Mouse (Mus musculus) adrenal gland, adult 18-20 months (tissue): Measurements from ENCODE around the gene Msrb3. TPM values are rescaled to one million over a fixed set of nuclear protein-coding genes. Genes with fewer than 3 reads are reported as not detected.
"Not testable (repeated sequence)": the region's sequence is repeated elsewhere in the genome, so short reads cannot be mapped to it uniquely, and the experiment has no call there.

Experiments
- DNase-seq, 2 experiments: peaks; one replicate each; pipeline ENCODE4 v3.0.0; 2021 to 2022; ENCODE audit warnings: low spot score in 2 of 2
- total RNA-seq, 2 experiments: library from RNA; stranded (reverse); gene quantifications; 1 replicate in 1 of 2; 2 replicates in 1 of 2; pipeline ENCODE4 v1.2.3; 2021

The Msrb3 gene
- total RNA-seq, 2 experiments from 2014 or later, result 42.7 to 62.5 TPM

DNA sequence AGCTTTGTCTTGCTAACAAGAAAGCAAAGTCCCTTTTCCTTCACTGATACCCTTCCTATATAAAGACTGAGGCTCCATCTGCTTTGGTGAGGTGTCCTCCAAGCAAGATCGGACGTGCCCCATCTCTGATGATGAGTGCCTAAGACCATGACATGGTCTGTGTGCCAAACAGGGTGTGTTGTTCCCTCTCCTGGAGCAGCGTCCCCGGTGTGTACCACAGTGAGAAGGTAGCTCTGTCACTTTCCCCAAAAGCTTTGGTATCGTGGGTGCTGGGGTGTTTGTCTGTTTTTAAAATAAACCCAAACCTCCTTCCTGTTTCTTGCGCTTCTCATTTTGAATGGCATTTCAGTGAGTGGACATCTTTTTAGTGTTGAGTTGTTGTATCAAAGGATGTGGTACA, 139.0 kb downstream of the Msrb3 start:
- no peak for DNase-seq

DNA sequence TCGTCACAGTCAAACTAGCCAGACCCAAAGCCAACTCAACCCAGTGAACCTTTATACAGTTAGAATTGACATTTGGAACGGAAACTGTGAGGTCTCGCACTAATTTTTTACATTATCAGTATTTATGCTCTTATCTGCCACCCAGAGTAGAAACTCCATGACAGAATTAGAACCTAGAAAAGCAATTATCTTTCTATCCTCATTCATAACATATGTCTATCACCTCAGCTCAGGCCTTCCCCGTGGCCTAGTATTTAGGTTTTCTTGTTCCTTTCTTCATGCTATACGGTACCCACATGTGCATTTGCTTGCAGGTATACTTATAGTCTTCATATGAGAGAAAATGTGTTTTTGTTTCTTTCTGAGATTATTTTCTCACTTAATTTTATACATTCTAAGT, 146.4 kb downstream of the Msrb3 start:
- no peak for DNase-seq

DNA sequence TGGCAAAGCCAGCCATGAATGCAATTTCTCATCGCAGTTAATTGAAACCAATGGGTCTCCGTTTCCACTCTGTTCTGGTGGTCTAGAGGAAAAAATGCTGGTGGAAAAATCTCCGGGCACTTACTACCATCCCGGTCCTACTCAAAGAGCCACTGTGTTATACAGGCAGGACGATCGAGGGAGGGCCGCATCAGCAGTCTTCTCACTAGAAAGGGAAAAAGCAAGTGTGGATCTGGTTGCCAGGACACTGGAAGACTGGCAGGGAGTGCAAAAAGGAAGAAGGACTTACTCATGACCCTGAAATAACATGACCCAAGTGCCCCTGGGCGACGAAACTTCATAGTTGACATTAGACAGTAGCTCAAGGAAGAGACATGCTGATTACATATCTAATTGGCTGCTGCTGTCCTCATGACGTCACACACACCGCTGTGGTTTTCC, 147.1 kb downstream of the Msrb3 start:
- DNase-seq, result peak; percentile 22 to 25

DNA sequence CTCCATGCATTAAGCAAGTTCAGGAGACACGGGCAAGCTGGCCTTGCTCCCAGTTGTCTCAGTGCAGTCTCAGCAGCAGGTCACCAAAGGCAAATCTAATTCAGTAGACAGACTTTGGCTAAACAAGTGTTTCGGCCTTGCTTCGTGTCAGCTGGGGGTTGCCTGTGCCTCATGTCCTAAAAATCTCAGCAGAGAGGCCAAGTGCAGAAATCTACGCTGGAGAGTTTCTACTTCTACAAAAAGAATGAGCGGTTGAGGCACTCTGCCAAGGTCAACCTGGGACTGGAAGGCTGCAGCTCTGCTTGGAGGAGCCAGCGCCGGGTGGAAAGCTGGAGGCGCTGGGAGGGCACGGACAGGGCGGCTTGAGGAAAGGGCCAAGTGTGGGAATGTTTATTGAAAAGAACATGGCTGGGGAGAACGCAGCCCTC, 147.6 kb downstream of the Msrb3 start:
- DNase-seq, result peak; percentile 50 to 63

DNA sequence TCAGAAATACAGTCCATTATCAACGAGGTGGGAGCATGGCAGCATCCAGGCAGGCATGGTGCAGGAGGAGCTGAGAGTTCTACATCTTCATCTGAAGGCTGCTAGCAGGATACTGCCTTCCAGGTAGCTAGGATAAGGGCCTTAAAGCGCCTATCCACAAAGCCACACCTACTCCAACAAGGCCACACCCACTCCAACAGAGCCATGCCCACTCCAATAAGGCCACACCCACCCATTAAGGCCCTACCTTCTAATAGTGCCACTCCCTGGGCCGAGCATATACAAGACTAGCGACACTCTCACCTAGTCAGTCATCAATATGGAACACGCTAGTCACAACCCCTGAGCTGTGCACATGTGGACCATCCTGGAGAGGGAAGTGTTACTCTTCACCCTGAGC, 149.3 kb downstream of the Msrb3 start:
- DNase-seq, result not testable (repeated sequence)

DNA sequence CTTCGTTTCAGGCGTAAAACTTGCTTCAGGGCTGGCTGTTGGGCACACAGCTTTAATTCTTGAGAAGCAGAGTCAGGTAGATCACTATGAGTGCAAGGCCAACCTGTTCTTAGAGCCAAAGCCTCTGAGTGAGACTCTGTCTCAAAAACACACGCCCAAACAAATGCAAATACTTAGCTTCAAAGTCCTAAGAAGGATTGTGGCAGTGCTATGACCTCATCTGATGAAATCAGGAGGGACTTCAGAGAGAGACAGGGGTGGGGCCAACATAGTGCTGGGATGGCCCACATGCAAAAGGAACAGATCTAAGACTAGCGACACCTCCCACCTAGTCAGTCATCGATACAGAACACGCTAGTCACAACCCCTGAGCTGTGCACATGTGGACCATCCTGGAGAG, 150.7 kb downstream of the Msrb3 start:
- no peak for DNase-seq

DNA sequence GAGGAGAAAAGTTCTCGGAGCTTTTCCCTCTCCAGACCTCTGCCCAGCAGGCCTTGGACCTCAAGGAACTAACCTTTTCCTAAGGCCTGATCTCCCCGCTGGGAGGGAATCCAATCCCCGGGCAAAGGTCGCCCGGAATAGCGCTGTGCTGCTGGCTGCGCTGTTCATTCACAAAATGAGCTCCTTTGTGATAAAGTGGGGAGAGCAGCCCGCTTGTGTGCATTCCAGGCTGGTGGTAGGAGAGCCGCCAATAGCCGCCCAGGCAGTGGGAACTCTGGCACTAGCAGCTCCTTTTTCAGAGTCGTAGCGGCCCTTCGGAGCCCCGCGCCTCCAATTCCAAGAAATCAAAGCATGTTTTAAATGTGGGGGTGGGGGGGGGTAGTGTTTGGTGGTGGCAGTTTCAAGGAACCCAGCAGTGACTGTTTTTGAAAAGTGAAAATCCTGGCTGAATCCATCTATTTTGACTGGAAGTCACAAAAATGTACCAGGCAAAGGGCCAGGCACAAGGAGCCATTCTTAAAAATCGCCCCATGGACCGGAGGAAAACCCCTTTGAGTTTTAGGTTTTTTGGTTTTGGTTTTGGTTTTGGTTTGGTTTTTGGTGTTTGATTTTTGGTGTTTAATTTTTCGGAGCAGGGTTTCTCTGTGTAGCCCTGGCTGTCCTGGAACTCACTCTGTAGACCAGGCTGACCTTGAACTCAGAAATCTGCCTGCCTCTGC, 153.6 kb downstream of the Msrb3 start:
- peak; percentile 38 to 53 for DNase-seq

DNA sequence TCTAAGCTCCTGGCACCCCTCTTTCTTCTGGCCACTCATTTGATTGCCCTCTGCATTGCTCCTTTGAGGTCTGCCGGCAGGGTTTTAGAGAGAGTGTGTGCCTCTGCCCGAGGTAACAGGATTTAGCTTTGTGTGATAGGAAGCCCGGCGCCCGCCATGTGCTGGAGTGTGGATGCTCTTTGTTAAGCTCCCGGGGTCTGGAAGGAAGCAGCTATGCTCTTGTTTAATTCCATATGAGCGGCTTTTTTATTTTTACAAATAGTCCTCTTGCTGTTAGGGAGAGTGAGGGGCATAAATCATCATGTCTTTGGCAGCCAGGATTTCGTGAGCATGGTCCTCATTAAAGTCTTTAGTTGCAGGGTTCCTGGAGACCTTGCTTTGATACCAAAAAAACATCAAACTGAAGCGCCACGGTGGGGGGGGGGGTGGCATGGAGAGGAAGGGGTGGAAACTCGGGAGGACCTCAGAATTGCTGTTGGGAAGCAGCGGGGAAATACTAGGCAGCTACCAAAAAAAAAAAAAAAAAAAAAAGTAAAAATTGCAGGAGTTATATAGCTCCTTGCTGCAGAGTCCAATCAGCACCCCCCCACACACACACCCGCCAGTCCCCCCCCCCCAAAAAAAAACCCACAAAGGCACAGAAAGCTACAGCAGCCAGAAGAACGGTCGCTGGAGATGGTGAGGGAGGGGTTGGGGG, 154.3 kb downstream of the Msrb3 start:
- DNase-seq, result no peak

DNA sequence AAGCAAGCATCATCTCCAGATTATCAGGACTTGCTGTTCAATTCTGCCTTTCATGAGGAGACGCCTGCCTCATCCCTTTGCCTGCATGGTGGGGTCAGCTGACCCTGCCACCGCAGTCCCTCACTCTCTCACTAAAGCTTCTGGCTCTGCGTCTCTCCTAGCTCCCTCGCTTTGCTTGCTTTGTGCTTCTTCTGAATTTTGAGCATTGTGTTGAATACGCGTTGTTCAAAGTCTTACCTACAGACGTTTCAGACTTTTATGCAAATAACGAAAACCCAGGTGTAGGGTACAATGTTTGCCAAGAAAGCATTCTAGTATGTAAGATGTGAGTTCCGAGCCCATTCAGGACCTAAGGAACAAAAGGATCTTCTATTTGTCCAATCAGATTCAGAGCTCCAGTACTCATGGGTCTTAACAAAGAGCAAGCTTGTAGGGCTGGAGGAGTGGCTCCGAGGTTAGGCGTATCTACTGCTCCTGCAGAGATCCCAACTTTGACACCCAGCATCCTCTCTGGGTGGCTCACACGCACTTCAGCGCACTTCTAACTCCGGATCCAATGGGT, 162.3 kb downstream of the Msrb3 start:
- DNase-seq, result no peak

DNA sequence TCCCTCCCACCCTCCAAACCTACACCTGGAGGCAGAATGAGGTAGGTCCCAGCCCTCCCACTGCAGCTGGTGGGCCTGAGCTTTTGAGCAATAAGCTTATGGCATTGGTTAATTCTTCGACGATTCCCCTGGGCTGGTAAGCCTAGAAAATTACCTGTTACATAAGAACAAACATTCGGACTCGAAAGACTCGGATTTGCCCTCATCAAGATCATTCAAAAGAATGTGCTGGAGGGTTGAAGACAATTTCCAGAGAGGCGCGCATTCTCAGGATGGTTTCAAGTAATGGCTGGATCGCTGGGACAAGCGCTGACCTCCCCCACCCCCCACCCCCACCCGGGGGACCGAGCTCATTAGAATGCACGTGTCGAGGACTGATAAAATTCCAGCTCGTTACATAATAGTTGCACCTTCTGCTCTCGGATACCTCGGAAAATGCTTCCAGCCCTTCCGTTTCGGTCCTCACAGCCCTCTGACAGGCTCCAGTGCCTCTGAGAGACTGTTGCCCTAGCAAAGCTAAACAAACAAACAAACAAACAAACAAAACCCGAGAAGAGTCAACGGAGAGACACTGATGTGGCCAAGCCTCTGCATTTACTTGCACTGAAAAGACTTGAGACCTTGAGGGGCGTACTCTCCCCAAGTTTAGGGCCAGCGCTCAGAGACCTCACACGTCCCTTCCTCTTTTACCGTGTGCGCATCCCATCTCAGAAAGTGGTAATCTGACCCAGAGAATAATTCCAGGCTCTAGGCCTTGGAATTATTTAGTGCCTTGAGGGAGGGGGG, 163.0 kb downstream of the Msrb3 start:
- DNase-seq, result no peak

DNA sequence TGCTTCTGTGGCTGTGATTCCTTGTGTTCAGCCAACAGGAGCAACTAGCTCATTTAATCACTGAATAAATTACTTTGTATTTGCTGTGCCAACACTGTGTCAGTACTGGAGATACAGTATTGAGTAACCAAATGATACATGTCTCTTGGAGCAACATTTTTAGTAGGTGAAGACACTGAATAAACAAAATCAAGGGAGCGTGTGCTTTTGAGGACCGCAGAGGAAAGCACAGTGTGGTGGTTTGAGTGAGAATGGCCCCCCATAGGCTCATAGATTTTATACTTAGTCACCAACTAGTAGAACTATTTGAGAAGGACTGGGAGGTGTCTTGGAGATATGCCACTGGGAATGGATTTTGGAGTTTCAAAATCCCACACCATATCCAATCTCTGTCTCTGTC, 164.5 kb downstream of the Msrb3 start:
- DNase-seq, result no peak

Other genes starting within 250 kb of the Msrb3 start
- gene Lemd3, start 80.2 kb upstream of the Msrb3 start, total RNA-seq, result 10 to 100 TPM; 20.9 to 24.0 TPM
- gene Wif1, start 134.9 kb upstream of the Msrb3 start, total RNA-seq, result not detected